Mouse (Mus musculus) brain, embryonic 14.5 days (tissue): ENCODE results near the gene Triobp.
A peak's percentile ranks its signal among the peaks of the same experiment; 100 is the strongest.

Source experiments
- CTCF ChIP-seq: fragments of 200-500 bp; IDR thresholded peaks from 2 replicates; pipeline ENCODE4 v1.5.1; 2012; ENCODE audit warnings: inconsistent platforms, mild to moderate bottlenecking, moderate library complexity, borderline replicate concordance; ENCODE audit not compliant: insufficient read depth, insufficient read length; ENCODE audit errors: extremely low read depth
- POLR2A ChIP-seq: fragments of 200-500 bp; IDR thresholded peaks from 2 replicates; pipeline ENCODE4 v1.6.1; 2012; ENCODE audit warnings: mild to moderate bottlenecking, inconsistent platforms, borderline replicate concordance; ENCODE audit not compliant: poor library complexity, insufficient read depth, insufficient read length, severe bottlenecking; ENCODE audit errors: extremely low read depth

DNA sequence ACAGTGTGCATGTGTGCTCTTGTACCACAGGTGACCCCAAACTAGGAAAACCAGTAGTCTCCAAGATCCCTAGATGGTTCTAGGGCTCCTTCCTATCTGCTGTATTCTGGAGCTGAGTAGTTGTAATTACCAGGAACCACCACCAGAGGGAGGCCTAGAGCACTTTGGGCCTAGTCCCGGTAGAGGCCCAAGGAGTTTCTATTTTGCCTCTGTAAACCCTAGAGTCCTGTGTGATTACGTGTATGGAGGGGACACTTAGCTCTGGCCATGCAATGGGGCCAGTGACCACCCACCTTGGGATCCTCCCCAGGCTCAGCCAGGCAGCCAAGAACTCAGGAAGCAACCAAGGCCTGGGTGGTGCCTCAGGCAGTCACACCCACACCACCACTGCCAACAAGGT is 44.3 kb upstream of the Triobp start:
- TF ChIP-seq POLR2A (no peak), CTCF (peak; percentile 83; the same call in 1 of the 2 replicates)
